Mouse (Mus musculus): ENCODE data around the gene Irf8. TPM values are rescaled to one million over a fixed set of nuclear protein-coding genes. Genes with fewer than 3 reads are reported as not detected.

The Irf8 gene
- total RNA-seq, 1 experiment from 2014 or later, result 51.2 TPM

DNA sequence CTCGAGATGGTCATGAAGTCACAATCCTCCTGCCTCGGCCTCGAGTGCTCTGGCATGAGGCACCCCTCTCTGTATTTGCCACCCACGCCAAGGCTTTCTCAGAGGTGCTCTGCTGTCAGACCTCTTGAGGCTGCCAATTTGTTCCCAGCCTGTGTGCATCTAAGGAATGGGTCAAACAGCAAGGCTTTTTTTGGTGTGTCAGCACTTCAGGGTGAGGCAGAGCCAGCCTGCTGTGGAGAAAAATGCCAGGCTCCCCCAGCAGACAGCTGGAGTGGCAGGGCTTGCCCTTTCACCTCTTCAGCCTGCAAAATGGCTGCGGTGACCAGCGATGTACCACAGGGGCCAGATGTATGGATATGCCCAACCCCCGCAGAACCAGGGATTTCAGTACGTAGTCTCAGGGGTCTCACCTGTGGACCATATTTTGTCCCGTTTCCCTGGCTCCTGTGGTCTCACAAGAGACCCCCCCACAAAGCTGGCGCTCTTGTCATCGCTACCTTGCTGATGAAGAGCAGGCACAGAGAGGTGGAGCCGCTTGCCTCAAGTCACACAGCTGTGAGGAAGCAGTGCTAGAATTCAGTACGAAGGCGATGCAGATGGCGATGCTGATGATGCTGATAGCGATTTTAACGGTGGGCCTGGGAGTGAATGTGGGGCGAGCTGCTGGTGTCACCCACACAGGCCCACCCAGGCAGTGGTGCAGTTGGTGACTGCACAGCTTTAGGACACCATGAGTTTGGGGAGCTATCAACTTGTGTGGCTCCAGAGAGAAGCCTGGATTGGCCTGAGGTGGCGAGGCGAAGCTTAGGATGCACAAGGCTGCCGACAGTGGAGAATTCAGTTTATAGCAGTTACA lies 15.3 kb downstream of the Irf8 start:
- no peak for DNase-seq

DNA sequence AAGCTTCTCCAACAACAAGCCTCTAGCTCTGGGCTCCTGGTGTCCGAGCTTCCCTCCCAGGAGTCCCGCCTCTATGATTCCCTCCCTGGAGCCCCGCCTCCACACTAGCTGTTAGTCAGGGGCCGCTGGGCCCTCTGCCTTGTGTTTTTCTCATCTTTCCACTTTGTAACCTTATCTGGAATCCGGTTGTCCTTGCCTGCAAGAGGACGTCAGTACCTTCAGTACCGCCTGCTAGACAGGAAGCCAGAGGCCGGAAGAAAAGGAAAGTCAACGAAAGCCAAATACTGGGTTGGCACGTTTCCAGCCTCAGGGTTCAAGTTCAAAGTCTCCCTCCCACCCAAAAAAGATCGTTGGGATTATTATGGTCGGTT lies 15.9 kb downstream of the Irf8 start:
- peak; percentile 75 for DNase-seq

DNA sequence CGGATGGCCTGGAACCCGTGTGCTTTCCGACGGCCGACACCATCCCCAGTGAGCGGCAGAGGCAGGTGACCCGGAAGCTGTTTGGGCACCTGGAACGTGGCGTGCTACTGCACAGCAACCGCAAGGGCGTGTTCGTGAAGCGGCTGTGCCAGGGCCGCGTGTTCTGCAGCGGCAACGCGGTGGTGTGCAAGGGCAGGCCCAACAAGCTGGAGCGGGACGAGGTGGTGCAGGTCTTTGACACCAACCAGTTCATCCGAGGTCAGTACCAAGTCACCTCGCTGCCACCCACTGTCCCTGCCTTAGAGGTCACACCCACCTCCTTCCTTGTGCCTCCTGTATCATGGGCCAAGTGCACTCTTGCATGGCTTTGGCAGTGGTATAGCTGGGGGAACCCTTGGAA lies 17.3 kb downstream of the Irf8 start:
- DNase-seq, result no peak

DNA sequence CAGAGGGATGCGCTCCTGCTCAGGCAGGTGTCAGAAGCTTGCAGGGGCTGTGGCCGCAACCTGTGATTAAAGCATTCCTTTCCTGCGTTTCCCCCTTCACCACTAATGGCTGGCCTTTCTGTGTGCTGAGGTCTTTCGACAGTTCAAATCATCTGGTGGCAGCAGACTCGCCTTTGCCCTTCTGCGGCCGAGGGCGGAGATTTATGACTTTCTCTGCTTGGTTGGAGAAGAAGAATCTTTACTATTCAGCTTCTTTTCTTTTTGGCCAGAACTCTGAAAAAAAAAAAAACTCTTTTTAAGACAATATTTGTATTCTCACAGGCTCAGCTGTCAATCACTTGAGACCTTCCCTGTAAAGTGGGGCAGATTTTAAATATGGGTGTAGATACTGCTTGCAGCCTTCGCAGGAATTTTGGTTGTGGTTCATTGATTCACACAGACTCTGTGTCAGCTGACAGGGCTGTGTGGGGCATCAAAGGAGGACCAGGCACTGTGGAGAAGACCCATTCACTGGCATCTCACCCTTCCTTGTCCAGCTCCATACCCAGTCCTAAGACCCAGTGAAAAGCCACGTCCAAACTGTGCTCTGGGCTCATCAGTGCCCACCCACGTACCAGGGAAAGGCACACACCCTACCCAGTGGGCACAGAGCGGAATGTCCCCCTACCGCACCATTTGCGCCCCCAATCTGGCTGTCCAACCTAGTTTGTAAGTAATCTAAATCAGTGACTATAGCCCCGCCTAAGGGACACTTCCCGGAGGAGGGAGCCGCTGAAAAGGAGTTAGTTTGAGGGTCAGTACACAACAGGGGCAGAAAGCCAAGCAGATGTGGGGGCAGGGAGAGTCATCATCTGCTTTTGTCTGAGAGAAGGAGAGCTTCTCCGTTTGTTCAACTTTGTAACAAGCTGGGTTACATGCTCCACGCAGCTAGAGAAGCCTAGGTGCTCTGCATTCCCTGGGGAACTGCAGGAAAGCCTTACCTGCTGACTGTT lies 19.4 kb downstream of the Irf8 start:
- DNase-seq, result no peak

DNA sequence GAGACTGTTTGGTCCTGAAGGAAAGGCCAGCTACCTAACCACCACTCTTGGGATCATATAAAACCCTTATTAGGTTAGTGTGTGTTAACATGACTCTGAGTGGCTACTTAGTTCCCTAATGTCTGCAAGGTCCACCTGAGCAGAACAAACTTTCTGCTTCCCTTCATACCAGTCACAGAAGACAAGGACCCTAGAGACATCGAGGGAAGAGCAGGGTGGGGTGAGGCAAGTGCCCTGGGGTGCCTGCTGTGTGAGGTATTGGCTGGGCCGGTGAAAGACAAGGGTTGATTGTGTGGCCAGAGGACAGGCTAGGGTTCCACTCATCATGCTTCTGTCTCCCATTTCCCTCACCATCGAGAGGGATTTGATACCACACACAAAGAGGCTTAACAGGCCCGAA lies 21.8 kb downstream of the Irf8 start:
- DNase-seq, result no peak

DNA sequence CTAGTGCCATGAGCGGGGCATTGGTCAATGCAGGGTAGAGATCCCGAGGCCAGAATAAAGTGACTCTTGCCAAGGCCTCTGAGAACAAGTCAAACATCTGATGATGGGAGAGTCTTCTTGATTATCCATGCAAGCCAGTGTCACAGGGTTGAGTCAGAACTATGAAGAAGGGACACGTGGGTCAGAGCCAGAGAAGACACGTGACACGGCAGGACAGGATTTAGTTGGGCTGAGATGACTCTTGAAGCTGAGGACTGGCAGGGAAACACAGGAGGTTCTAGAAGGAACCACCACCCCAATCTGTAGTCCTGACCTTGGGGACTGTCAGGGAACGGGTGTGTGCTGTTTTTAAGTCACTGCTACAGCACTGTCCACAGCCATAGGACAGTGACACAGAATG lies 23.7 kb downstream of the Irf8 start:
- peak; percentile 35 for DNase-seq

DNA sequence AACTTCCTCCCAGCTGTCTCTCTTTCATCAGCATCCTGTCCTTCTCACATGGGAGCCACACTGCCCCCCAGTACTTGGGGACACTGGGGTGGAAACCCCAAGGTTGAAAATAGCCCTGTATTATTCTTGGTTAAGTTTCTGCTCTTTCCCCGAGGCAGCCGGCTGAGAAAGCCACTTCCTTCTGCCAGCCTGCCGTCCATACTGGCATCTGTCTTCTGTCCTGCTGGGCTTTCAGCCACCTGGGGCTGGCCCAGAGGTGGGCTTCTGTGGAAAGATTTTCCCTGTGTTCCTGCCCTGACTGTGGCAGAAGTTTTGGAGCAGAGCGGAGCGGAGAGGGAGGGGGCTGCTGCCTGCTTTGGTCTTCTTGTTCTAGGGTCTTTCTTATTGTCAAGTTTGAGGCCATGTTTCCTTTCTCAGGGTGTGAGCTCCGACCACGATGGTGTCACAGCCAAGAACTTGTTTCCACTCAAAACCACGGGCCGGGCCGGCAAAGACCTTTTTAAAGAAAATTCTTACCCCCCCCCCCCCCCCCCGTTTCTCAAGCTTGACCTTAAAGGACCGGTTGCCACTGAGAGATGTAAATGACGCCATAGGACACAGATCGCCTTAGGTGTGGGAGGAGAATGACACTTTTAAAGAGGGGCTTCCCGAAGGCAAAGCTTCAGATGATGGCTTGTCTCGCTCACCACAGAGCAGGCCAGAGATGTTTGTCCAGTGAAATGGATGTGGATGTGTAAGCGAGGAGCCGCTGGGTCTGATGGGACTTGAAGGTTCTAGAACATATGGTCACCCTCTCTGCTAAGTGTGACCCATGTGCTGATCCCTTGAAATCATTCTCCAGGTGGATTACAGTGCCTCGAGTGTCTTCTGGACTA lies 24.4 kb downstream of the Irf8 start:
- DNase-seq, result no peak

DNA sequence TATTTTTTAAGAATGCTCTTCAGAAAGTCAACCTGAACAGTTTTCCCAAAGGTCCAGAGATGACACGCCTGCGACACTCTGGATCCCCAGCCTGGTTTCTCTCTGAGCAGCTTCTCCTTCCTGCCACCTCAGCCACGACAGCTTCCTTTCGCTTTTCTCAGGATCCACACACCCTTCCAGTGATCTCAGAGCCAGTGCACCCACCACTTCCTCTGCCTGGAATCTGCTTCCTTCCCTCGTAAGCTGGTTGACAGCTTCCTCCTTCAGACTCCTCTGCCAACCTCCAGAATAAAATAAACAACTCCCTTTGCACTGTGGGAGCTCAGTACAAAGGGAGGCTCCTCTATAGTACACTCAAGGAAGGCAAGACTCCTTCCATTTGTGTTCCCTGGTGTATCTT lies 27.1 kb downstream of the Irf8 start:
- no peak for DNase-seq

DNA sequence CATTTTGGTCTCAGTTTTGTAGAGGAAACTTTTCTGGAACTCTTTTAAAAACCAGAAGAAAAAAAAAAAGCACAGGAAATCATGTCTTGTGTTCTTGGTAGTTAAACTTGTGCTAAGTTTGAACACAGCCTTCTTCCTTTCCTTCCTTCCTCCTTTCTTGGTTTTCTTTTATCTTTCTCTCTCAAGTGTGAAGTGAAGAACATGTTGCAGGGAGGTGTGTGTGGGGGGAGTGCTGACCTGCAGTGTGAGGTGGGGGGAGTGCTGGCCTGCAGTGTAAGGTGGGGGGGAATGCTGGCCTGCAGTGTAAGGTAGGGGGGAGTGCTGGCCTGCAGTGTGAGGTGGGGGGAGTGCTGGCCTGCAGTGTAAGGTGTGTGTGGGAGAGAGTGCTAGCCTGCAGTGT lies 28.5 kb downstream of the Irf8 start:
- DNase-seq, result no peak

DNA sequence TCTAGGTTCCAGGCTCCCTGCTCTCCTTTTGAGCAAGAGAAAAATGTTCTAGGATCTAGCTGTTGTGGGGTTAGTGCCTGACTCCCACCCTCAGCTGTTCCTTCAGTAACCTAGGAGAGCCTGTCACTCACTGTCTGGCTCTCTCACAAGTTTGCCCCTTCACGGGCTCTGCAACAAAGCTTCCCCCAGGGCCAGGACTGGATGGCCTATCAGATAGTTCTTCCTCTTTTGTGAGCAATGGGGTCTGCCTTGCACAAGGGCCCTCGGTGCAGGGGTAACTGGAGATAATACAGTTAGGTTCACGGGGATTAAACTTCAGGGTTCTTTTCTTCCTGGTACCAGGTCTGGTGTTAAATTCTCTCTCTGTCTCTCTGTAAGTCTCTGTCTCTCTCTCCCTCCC lies 30.5 kb downstream of the Irf8 start:
- DNase-seq, result no peak

DNA sequence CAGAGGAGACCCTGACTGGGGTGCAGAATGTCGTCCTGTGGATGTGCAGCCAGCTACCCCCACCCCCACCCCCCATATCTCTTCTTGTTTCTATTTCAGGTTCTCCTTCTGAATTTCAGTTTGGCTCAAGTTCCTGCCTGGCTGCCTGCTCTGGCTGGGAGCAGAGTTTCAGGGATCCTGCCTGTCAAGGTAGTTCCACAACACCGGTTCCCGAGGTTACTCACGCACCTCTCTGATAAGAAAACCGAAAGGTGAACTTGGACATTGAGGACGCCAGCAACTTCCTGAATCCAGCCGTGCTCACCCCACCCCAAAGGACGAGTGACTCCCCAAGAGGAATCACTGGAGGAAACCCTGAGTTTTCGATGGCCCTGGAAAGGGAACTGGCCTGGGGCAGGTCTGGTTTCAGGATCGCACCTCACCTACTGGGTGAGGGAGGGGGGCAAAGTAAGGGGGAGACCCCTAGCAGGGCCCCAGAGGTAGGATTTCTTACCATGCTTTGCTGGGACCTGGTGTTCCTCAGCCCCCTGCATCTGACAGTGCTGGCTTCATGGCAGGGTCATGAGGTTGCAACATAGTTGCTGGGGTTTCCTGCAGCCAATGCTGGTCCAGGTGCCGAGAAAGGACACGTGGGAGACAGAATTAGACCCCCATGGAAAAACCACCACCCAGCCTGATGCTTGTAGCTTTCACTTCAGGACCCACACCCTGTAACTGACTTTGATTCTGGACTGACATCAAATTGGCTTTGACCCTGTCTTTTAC lies 32.5 kb downstream of the Irf8 start:
- no peak for DNase-seq

DNA sequence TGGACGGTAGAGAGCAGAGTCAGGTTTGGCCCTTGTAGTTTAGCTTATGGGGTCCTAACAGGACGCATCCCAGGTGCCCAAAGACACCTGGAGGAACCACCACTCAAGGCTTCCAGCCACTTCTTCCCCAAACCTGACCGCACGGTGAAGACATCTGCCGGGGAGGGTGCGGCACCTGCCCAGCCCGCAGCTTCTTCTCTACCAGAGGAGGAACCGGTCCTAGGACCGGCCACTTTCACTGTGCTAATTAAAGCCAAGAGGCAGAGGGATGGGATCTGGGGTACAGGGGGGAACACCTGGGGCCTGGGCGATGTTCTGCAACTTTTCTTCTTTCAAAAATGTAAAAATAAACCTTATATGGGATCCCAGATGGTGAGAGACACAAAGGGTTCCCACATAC lies 41.0 kb downstream of the Irf8 start:
- no peak for DNase-seq

DNA sequence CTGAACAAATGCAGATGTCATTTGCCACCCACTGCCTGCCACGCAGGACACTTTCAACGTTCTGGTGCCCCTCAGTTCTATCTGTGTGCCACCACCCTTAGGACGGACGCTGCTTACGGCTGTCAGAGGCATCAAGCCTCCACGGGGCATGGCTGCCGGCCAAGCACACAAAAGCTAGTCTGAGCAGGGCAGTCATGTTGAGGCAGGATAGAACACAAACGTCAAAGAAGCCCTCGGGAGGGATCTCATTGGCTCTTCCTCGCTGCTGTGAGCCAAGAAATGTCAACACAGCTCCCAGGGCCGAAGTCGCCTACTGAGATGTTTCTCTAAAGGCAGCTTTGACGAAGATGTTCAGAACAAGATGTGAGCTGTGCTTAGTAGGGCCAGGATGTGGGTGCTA lies 41.6 kb downstream of the Irf8 start:
- no peak for DNase-seq

DNA sequence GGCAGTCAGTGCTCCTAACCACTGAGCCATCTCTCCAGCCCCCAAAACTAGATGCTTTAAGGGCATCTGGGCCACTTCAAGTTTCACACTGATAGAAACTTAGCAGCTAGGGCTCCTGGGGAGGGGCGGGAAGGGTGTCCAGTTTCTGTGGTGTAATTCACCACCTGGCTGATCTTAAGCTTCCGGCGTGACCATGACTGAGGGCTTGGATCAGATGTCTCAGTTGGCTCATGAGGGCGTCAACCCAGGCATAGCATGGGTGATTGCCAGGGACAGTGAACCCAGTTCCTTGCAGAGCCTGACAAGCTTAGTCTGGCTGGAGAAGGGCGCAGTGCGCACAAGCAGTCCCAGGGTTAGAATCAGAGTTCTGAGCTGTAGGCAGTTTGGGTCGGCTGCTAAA lies 42.9 kb downstream of the Irf8 start:
- no peak for DNase-seq

DNA sequence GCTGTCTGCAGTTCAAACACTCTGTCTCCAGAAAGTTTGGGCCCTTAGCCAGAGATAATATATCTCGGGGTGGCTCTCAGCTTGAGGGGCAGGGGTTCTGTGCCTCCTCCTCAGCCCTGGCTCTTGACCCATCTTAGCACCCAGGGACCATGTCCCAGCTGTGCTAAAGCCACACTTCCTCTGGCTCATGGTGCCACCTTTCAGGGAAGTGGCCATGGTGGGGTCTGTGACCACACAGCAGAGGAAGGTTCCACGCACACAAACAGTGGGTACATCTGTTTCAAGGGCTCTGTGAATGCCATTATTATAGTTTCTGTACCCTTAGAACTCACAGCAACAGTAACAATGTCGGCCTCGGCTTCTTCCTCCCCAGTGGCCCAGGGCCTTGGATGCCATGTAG lies 47.6 kb downstream of the Irf8 start:
- no peak for DNase-seq

DNA sequence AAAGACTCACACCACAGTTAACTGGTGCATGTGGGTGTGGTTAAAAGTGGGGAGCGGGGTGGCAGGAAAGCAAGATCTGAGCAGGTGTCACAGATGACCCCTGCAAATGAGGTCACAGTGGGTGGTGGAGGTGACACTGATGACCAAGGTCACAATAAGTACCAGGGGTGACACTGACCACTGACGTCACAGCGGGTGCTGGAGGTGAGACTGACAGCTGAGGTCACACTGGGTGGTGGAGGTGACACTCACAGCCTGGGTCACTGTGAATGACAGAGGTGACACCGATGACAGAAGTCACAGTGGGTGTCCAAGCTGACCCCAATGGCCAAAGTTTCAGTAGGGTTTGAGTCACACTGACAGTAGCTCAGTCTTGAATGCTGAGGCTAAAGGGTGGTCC lies 50.6 kb downstream of the Irf8 start:
- no peak for DNase-seq

DNA sequence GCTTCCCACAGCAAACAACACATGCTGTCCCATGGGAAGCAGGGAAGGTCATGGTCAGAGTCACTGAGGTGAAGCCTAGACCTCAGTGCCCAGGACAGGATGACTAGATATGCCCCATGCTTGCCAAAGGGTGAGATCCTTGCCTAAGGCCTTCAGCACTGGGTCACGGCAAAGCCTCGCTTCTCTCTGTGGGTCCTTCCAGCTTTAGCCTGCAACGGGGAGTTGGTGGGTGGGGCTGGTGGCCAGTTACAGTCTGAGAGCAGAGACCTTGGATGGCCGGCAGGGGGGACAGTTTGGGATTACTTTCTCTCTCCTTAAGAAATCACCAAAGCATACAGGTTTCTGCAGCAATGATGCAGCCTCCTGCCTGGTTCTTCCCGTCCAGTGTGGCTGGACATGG lies 51.5 kb downstream of the Irf8 start:
- no peak for DNase-seq

DNA sequence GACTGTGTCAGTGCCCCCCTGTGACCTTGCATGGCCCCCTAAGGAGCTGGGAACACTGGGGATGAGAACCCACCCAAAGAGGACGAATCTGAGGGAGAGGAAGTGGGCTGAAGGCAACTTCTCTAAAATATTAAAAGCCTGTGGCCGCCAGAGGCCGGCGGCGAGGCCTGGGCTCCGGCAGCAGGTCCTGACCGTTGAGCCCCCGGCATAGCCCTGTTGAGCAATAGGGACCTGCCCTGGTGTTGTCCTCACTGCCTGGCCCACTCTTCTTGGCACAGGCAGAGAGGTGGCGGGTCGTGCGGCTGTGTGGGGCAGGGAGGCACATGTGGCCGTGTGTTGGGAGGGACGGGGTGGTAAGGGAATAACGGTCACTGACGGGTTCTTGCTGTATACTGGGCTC lies 56.6 kb downstream of the Irf8 start:
- DNase-seq, result no peak

DNA sequence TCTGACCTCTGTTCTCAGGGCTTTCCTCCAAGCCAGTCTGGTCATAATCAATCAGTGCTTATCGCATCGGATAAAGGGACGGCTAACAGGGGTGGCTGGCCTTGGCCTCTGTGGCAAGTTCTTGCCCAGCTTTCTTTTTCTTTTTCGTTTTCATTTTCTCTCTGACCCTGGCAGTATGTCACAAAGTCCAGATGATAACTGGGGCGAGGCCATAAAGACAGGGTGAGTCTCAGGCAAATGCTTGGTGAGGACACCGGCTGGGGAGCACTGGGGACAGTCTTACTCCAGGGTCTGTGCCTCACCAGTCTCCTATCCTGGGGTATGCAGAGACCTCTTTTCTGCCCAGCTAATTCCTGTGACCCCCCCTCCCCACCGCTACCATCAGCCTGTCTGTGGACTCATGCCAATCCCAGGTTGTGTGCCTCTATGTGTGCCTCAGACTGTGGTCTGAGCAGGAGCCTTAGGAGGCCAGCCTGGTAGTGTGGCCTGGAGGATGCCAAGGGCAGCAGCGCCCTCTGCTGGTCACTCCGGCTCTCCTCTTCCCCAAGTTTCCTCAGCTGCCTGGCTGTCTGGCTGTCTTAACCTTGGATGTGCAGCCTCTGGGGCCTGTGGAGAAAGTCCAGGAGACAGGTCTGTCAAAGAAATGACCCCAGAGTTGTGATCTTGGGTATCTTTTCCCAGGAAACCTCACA lies 59.9 kb downstream of the Irf8 start:
- DNase-seq, result peak; percentile 90

DNA sequence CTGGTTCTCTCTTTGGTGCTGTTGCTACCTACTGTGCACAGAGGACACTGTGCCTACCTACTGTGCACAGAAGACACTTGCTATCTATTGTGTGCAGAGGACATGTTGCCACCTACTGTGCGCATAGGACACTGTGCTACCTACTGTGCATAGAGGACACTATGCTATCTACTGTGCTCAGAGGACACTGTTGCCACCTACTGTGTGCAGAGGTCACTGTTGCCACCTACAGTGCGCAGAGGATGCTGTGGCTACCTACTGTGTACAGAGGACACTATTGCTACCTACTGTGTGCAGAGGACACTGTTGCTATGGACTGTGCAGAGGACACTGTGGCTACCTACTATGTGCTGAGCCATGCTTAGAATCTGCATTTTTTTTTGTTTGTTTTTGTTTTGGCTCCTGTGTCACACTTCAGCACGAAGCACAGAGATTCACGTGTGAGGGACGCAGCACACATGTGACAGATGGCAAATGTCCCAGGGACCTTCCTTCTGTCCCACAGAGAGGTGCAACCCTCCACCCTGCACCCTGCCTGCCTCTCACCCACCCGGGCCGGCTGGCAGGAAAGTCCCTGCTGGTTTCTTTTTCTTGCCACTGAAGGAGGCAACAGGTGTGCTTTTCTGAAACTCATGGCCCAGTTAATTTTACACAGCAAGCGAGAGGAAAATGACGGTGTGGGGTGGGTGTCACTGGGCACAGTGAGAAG lies 61.0 kb downstream of the Irf8 start:
- no peak for DNase-seq

All from adrenal gland, postnatal 25 days (tissue).